Mouse (Mus musculus): ENCODE measurements at regions not wholly inside any gene's neighbourhood (a gene's known extent, or its start where the extent isn't known, plus 50 kb on each side); places are given as distances from the start of the nearest gene placed in this dataset.

- TF ChIP-seq GATA2 (IDR thresholded peaks at IDR 0.05; ENCODE audit: borderline replicate concordance, low read depth, low read length) = no peak
- no peak for TF ChIP-seq CTCF (IDR thresholded peaks at IDR 0.05; ENCODE audit: low read depth, low read length)
- no peak for TF ChIP-seq POLR2AphosphoS5 (IDR thresholded peaks at IDR 0.05; ENCODE audit: insufficient replicate concordance, low read depth, low read length)
- TF ChIP-seq GATA1 (IDR thresholded peaks at IDR 0.05; ENCODE audit: borderline replicate concordance, low read length) = no peak
- ATAC-seq (ENCODE audit: extremely low read depth, insufficient number of reproducible peaks, low FRiP score, poor library complexity, severe bottlenecking) = no peak
- H3K36me3 ChIP-seq (replicated peaks) = no peaks in the 10 kb centered on the region
- H3K9me3 ChIP-seq (replicated peaks) = peaks cover 31% of the 10 kb centered on the region
- H3K27me3 ChIP-seq (ENCODE audit: insufficient read depth, low read length) = no peaks in the 10 kb centered on the region
- DNase-seq (ENCODE audit: low spot score) = no peak
- H3K4me3 ChIP-seq (ENCODE audit: low read depth, low read length) = no peak overlapping the region
- no peaks in the 10 kb centered on the region for H3K4me1 ChIP-seq (ENCODE audit: insufficient read depth, low read depth, low read length)
These were observed 312.5 kb downstream of the Cmpk2 start for GRCm38 (mm10) chr12:26781537-26781936.

GRCm38 (mm10) chr12:26778796-26779195 lies 309.8 kb downstream of the Cmpk2 start:
- peaks cover 37% of the 10 kb centered on the region for H3K9me3 ChIP-seq (replicated peaks)
- no peak for ATAC-seq (ENCODE audit: extremely low read depth, insufficient number of reproducible peaks, low FRiP score, poor library complexity, severe bottlenecking)
- no peaks in the 10 kb centered on the region for H3K27me3 ChIP-seq (ENCODE audit: insufficient read depth, low read length)

GRCm38 (mm10) chr12:26776986-26777385 lies 308.0 kb downstream of the Cmpk2 start:
- ATAC-seq (ENCODE audit: extremely low read depth, insufficient number of reproducible peaks, low FRiP score, poor library complexity, severe bottlenecking) (no peak), DNase-seq (ENCODE audit: low spot score) (no peak)

More at GRCm38 (mm10) chr12:26778796-26779195, 309.8 kb downstream of the Cmpk2 start:
- no peak for TF ChIP-seq TAL1 (conservative IDR thresholded peaks at IDR 0.05; ENCODE audit: low read depth, low read length)
- TF ChIP-seq GATA1 (IDR thresholded peaks at IDR 0.05; ENCODE audit: borderline replicate concordance, low read length) = no peak
- no peak for TF ChIP-seq CTCF (IDR thresholded peaks at IDR 0.05; ENCODE audit: low read depth, low read length)
- TF ChIP-seq GATA2 (IDR thresholded peaks at IDR 0.05; ENCODE audit: borderline replicate concordance, low read depth, low read length) = no peak
- TF ChIP-seq POLR2AphosphoS5 (IDR thresholded peaks at IDR 0.05; ENCODE audit: insufficient replicate concordance, low read depth, low read length) = no peak
- Histone ChIP-seq H3K4me3 (ENCODE audit: low read depth, low read length) (no peak overlapping the region), H3K36me3 (replicated peaks) (no peaks in the 10 kb centered on the region), H3K4me1 (ENCODE audit: insufficient read depth, low read depth, low read length) (no peaks in the 10 kb centered on the region)
- no peak for DNase-seq (ENCODE audit: low spot score)

GRCm38 (mm10) chr12:26774016-26774415 lies 305.0 kb downstream of the Cmpk2 start:
- no peak for ATAC-seq (ENCODE audit: extremely low read depth, insufficient number of reproducible peaks, low FRiP score, poor library complexity, severe bottlenecking)
- Histone ChIP-seq H3K36me3 (replicated peaks) (no peaks in the 10 kb centered on the region), H3K9me3 (replicated peaks) (peaks cover 15% of the 10 kb centered on the region), H3K27me3 (ENCODE audit: insufficient read depth, low read length) (no peaks in the 10 kb centered on the region), H3K4me1 (ENCODE audit: insufficient read depth, low read depth, low read length) (no peaks in the 10 kb centered on the region), H3K4me3 (ENCODE audit: low read depth, low read length) (no peak overlapping the region)
- no peak for DNase-seq (ENCODE audit: low spot score)
- TF ChIP-seq POLR2AphosphoS5 (IDR thresholded peaks at IDR 0.05; ENCODE audit: insufficient replicate concordance, low read depth, low read length) (no peak), TAL1 (conservative IDR thresholded peaks at IDR 0.05; ENCODE audit: low read depth, low read length) (no peak), GATA2 (IDR thresholded peaks at IDR 0.05; ENCODE audit: borderline replicate concordance, low read depth, low read length) (no peak), CTCF (IDR thresholded peaks at IDR 0.05; ENCODE audit: low read depth, low read length) (no peak), GATA1 (IDR thresholded peaks at IDR 0.05; ENCODE audit: borderline replicate concordance, low read length) (no peak)

More at GRCm38 (mm10) chr12:26776986-26777385, 308.0 kb downstream of the Cmpk2 start:
- H3K9me3 ChIP-seq (replicated peaks) = peaks cover 33% of the 10 kb centered on the region
- H3K4me1 ChIP-seq (ENCODE audit: insufficient read depth, low read depth, low read length) = no peaks in the 10 kb centered on the region
- TF ChIP-seq TAL1 (conservative IDR thresholded peaks at IDR 0.05; ENCODE audit: low read depth, low read length) (no peak), GATA1 (IDR thresholded peaks at IDR 0.05; ENCODE audit: borderline replicate concordance, low read length) (no peak), POLR2AphosphoS5 (IDR thresholded peaks at IDR 0.05; ENCODE audit: insufficient replicate concordance, low read depth, low read length) (no peak), GATA2 (IDR thresholded peaks at IDR 0.05; ENCODE audit: borderline replicate concordance, low read depth, low read length) (no peak), CTCF (IDR thresholded peaks at IDR 0.05; ENCODE audit: low read depth, low read length) (no peak)
- H3K27me3 ChIP-seq (ENCODE audit: insufficient read depth, low read length) = no peaks in the 10 kb centered on the region
- H3K36me3 ChIP-seq (replicated peaks) = no peaks in the 10 kb centered on the region
- H3K4me3 ChIP-seq (ENCODE audit: low read depth, low read length) = no peak overlapping the region

GRCm38 (mm10) chr12:26770753-26771583 lies 302.0 kb downstream of the Cmpk2 start:
- DNase-seq (ENCODE audit: low spot score) (no peak), ATAC-seq (ENCODE audit: extremely low read depth, insufficient number of reproducible peaks, low FRiP score, poor library complexity, severe bottlenecking) (no peak)
- Histone ChIP-seq H3K4me1 (ENCODE audit: insufficient read depth, low read depth, low read length) (no peaks in the 10 kb centered on the region), H3K4me3 (ENCODE audit: low read depth, low read length) (no peak overlapping the region), H3K27me3 (ENCODE audit: insufficient read depth, low read length) (no peaks in the 10 kb centered on the region), H3K36me3 (replicated peaks) (no peaks in the 10 kb centered on the region), H3K9me3 (replicated peaks) (peaks cover 6% of the 10 kb centered on the region)
- TF ChIP-seq POLR2AphosphoS5 (IDR thresholded peaks at IDR 0.05; ENCODE audit: insufficient replicate concordance, low read depth, low read length) (no peak), CTCF (IDR thresholded peaks at IDR 0.05; ENCODE audit: low read depth, low read length) (no peak), TAL1 (conservative IDR thresholded peaks at IDR 0.05; ENCODE audit: low read depth, low read length) (no peak), GATA2 (IDR thresholded peaks at IDR 0.05; ENCODE audit: borderline replicate concordance, low read depth, low read length) (no peak), GATA1 (IDR thresholded peaks at IDR 0.05; ENCODE audit: borderline replicate concordance, low read length) (no peak)

GRCm38 (mm10) chr12:26767551-26767950 lies 298.5 kb downstream of the Cmpk2 start:
- no peak for TF ChIP-seq POLR2AphosphoS5 (IDR thresholded peaks at IDR 0.05; ENCODE audit: insufficient replicate concordance, low read depth, low read length)
- TF ChIP-seq GATA1 (IDR thresholded peaks at IDR 0.05; ENCODE audit: borderline replicate concordance, low read length) = no peak
- no peak for TF ChIP-seq CTCF (IDR thresholded peaks at IDR 0.05; ENCODE audit: low read depth, low read length)
- no peak for TF ChIP-seq GATA2 (IDR thresholded peaks at IDR 0.05; ENCODE audit: borderline replicate concordance, low read depth, low read length)
- TF ChIP-seq TAL1 (conservative IDR thresholded peaks at IDR 0.05; ENCODE audit: low read depth, low read length) = no peak
- ATAC-seq (ENCODE audit: extremely low read depth, insufficient number of reproducible peaks, low FRiP score, poor library complexity, severe bottlenecking) (no peak), DNase-seq (ENCODE audit: low spot score) (no peak)
- Histone ChIP-seq H3K27me3 (ENCODE audit: insufficient read depth, low read length) (no peaks in the 10 kb centered on the region), H3K4me3 (ENCODE audit: low read depth, low read length) (no peak overlapping the region), H3K36me3 (replicated peaks) (no peaks in the 10 kb centered on the region), H3K9me3 (replicated peaks) (peaks cover 7% of the 10 kb centered on the region), H3K4me1 (ENCODE audit: insufficient read depth, low read depth, low read length) (no peaks in the 10 kb centered on the region)
